Mouse (Mus musculus) testis, adult 2 months (tissue): ENCODE results near the gene Fhdc1.

Source experiments
- CTCF ChIP-seq: fragments of 200-500 bp; IDR thresholded peaks from 2 replicates; pipeline ENCODE4 v1.5.1; 2012; ENCODE audit warnings: low read depth, mild to moderate bottlenecking, inconsistent platforms, low read length, moderate library complexity; ENCODE audit not compliant: control insufficient read depth, insufficient read depth, insufficient replicate concordance
- POLR2A ChIP-seq: fragments of 200-500 bp; IDR thresholded peaks from 2 replicates; pipeline ENCODE4 v1.6.1; 2012; ENCODE audit warnings: low read depth, mild to moderate bottlenecking, inconsistent platforms, low read length, moderate library complexity; ENCODE audit not compliant: control insufficient read depth

DNA sequence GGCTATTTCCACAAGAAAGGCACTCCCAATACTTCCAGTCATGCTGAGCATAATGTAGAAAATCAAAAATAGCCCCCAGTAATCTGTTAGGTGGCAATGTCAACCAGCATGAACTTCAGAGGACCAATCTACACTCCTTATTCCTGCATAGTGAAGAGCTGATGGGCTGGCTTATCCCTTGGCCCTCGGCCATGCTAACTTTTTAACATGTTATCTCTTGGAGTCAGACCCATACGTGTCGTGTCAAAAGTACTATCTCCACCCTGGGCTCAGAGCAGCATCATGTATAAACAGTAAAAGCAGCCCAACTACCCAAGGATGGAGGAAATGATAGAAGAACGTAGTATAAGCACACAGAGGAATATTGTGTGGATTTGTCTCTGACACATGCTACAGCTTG lies 9.1 kb downstream of the Fhdc1 start:
- TF ChIP-seq CTCF (no peak), POLR2A (no peak)
